Mouse (Mus musculus): ENCODE results near the gene Asap3.

Asap3 gene

GRCm38 (mm10) chr4:136206033-136206893, at the start of gene Asap3:
Gene Asap3, plus strand, starts transcription at chr4:136206365.
- peak; percentile 86 for DNase-seq (ENCODE audit: low spot score)

- no peak for DNase-seq (ENCODE audit: low spot score)
Measured at GRCm38 (mm10) chr4:136158498-136158897, 47.7 kb upstream of the Asap3 start.

GRCm38 (mm10) chr4:136159802-136160397, 46.3 kb upstream of the Asap3 start:
- no peak for DNase-seq (ENCODE audit: low spot score)

GRCm38 (mm10) chr4:136163448-136163847, 42.7 kb upstream of the Asap3 start:
- peak; percentile 89 for DNase-seq (ENCODE audit: low spot score)

GRCm38 (mm10) chr4:136164981-136165380, 41.2 kb upstream of the Asap3 start:
- no peak for DNase-seq (ENCODE audit: low spot score)

- no peak for DNase-seq (ENCODE audit: low spot score)
Measured at GRCm38 (mm10) chr4:136167701-136168100, 38.5 kb upstream of the Asap3 start.

GRCm38 (mm10) chr4:136170401-136170800, 35.8 kb upstream of the Asap3 start:
- no peak for DNase-seq (ENCODE audit: low spot score)

GRCm38 (mm10) chr4:136171455-136171854, 34.7 kb upstream of the Asap3 start:
- no peak for DNase-seq (ENCODE audit: low spot score)

- no peak for DNase-seq (ENCODE audit: low spot score)
Measured at GRCm38 (mm10) chr4:136172011-136172541, 34.1 kb upstream of the Asap3 start, which contains the start of gene E2f2. Gene E2f2, plus strand, starts transcription at chr4:136172394.

- no peak for DNase-seq (ENCODE audit: low spot score)
Measured at GRCm38 (mm10) chr4:136172542-136173209, 33.5 kb upstream of the Asap3 start.

- no peak for DNase-seq (ENCODE audit: low spot score)
Measured at GRCm38 (mm10) chr4:136173210-136173715, 32.9 kb upstream of the Asap3 start.

- DNase-seq (ENCODE audit: low spot score): no peak
Measured at GRCm38 (mm10) chr4:136174216-136175193, 31.7 kb upstream of the Asap3 start.

GRCm38 (mm10) chr4:136176022-136176552, 30.1 kb upstream of the Asap3 start:
- DNase-seq (ENCODE audit: low spot score): no peak

GRCm38 (mm10) chr4:136177244-136177611, 28.9 kb upstream of the Asap3 start:
- no peak for DNase-seq (ENCODE audit: low spot score)

GRCm38 (mm10) chr4:136177612-136178474, 28.3 kb upstream of the Asap3 start:
- DNase-seq (ENCODE audit: low spot score): no peak

GRCm38 (mm10) chr4:136178475-136178921, 27.7 kb upstream of the Asap3 start:
- no peak for DNase-seq (ENCODE audit: low spot score)

GRCm38 (mm10) chr4:136179456-136179855, 26.7 kb upstream of the Asap3 start:
- DNase-seq (ENCODE audit: low spot score): no peak

GRCm38 (mm10) chr4:136179998-136180397, 26.2 kb upstream of the Asap3 start:
- DNase-seq (ENCODE audit: low spot score): peak; percentile 72

GRCm38 (mm10) chr4:136180408-136181330, 25.5 kb upstream of the Asap3 start:
- DNase-seq (ENCODE audit: low spot score): peak; percentile 48
